Mouse (Mus musculus): Measurements from ENCODE around the gene Mthfd1l.

The Mthfd1l gene

GRCm38 (mm10) chr10:4124148-4124547 lies 151.2 kb downstream of the Mthfd1l start:
- no peak for DNase-seq

DNA sequence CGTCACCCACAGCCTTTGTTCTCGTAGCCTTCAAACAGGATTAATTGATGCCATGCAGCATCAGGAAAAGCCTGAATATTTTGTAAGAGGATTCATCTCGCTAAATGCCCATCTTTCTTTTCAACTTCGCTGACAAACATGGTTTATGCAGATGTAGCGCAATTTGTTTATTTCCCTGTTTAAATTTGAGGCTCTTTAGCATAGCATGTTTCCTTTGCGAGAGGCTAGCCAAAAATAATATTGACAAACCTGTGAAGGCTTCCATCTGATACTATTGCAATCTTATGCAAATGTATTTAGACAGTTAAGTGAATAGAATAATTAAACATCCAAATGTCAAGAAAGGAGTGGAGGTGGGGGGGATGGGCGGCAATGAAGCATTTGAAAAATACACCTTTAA lies 152.3 kb downstream of the Mthfd1l start:
- no peak for DNase-seq

DNA sequence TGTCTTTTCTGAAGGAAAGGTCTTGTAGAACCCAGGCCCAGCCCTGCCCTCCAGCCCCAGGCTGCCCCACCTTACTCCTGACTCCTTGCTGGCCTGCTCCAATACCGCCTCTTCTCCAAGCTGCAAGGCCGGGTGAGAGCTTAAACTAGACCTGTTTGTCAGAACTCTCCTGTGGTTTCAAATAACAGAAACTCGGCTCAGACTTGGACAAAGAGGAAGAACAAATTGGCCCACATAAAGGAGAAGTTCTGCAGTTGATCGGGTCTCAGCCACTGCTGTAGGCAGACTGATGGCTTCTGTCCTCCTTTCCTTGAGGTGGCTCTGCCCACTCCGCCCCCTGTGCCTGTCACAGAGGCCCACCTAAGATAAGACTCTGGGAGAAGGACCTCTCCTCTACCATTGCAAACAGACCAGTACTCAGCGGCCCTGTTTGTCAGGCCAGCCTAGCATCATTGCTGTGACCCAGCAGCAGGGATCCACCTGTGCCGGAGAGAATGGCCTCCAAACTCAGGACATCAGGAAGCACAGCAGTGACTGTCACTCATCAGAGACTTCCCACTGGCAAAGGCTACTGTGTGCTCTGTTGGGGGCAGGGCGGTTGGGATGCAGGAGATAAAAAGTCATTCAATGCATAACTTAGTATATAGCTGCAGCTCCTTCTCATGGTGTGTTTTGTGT lies 153.6 kb downstream of the Mthfd1l start:
- DNase-seq = no peak

GRCm38 (mm10) chr10:4128411-4128810 lies 155.5 kb downstream of the Mthfd1l start:
- DNase-seq = no peak

DNA sequence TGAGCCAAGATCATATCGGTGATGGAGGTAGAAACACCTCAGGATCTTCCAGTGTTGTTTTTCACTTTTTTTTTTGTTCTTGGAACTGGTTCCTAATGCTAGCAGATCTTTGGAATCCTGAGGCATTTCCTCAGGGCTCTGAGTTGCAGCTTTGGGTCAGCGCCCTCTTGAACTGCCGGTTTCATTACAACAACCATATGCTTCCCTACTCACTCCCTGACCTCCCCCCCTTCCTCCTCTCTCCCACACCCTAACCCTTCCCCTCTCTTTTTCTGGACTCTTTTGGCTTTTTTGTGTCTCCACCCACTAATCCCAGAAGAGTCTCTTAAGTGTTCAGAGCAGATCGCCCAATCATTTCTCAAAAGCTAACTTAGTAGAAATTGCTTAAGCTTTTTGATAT lies 156.0 kb downstream of the Mthfd1l start:
- DNase-seq = peak; percentile 69

- peak; percentile 49 for DNase-seq
Measured at GRCm38 (mm10) chr10:4129461-4129860, 156.5 kb downstream of the Mthfd1l start.

GRCm38 (mm10) chr10:4130034-4130607 lies 157.2 kb downstream of the Mthfd1l start:
- DNase-seq = no peak

DNA sequence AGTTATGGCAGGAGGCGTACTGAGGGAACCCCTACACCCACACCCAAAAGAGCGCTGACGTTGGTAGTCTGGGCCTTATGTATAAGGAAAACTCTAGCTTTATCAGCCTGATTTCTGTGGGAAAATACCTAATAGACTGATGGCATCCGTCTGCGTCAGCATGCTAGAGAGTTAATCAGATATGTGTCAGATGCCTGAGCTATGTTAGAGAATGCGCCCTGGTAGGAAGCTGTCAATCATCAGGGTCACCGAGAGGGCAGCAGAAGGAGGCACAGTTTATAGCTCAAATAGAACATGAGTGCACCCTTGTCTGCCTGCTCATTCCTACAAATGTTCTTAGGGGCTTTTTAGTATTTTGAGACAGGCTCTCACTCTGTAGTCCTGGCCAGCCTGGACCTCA lies 159.8 kb downstream of the Mthfd1l start:
- DNase-seq = peak; percentile 48

GRCm38 (mm10) chr10:4135100-4135764 lies 162.3 kb downstream of the Mthfd1l start:
- no peak for DNase-seq

GRCm38 (mm10) chr10:4139531-4139930 lies 166.6 kb downstream of the Mthfd1l start:
- DNase-seq = no peak

- DNase-seq = no peak
Measured at GRCm38 (mm10) chr10:4141689-4142088, 168.8 kb downstream of the Mthfd1l start.

- DNase-seq = no peak
Measured at GRCm38 (mm10) chr10:4142816-4143215, 169.9 kb downstream of the Mthfd1l start.

DNA sequence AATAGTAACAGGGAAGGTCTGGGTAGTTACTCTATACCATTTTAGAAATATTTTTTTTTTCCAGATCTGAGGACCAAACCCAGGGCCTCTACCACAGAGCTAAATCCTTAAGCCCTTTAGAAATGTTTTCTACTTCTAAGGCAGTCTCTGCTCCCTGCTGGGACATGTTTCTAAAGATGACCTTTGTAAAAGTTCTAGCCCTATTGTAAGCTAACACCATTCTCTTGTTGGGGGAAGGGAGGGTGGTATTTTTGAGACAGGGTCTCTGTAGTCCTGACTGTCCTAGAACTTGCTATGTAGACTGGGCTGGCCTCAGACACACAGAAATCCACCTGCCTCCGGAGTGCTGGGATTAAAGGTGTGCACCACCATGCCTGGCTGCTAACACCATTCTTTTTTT lies 170.5 kb downstream of the Mthfd1l start:
- DNase-seq = no peak

DNA sequence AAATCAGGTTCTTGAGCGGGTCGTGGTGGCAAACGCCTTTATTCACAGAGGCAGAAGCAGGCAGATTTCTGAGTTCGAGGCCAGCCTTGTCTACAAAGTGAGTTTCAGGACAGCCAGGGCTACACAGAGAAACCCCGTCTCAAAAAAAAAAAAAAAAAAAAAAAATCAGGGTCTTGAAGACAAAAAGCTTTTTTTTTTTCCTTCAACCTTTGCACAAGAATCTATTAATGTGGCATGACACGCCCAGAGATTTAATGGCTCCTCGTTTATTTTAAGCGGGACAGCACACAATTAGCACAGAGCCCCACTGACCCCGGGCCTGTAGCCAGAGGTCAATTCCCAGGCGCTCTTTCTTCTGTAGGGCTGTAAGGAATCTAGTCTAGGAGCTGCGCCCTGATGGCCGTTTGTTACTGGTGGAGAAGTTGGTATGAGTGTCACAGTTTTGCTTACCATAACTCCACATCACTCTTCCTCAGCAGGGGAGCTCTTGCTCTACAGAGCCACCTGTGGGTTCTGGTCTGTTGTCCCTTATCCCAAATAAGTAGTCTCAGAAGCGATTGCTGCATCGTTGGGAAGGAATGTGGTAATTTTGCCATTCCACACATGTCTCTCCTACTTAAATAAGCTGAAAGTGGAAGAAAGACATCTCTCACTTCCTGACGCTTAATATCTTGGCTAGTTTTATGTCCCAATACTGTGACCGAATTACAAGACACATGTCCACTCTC lies 172.3 kb downstream of the Mthfd1l start:
- peak; percentile 59 for DNase-seq

DNA sequence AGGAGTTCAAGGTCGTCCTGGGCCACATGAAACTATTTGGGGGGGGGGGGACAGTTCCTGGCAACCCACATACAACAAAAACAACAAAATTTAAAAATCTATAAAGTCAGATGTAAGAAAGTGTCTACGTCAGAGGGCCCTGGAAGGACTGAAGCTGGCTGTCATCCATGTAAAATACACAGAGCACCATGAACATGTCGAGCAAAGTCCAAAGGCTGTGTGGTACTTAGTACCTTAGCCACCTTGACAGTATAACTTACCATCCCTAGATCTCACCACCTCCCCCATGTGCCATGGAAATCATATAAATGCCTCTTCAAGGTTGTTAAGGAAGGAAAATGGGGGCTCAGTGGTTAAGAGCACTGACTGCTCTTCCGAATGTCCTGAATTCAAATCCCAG lies 174.0 kb downstream of the Mthfd1l start:
- no peak for DNase-seq

- DNase-seq = no peak
Measured at GRCm38 (mm10) chr10:4151159-4151558, 178.2 kb downstream of the Mthfd1l start.

DNA sequence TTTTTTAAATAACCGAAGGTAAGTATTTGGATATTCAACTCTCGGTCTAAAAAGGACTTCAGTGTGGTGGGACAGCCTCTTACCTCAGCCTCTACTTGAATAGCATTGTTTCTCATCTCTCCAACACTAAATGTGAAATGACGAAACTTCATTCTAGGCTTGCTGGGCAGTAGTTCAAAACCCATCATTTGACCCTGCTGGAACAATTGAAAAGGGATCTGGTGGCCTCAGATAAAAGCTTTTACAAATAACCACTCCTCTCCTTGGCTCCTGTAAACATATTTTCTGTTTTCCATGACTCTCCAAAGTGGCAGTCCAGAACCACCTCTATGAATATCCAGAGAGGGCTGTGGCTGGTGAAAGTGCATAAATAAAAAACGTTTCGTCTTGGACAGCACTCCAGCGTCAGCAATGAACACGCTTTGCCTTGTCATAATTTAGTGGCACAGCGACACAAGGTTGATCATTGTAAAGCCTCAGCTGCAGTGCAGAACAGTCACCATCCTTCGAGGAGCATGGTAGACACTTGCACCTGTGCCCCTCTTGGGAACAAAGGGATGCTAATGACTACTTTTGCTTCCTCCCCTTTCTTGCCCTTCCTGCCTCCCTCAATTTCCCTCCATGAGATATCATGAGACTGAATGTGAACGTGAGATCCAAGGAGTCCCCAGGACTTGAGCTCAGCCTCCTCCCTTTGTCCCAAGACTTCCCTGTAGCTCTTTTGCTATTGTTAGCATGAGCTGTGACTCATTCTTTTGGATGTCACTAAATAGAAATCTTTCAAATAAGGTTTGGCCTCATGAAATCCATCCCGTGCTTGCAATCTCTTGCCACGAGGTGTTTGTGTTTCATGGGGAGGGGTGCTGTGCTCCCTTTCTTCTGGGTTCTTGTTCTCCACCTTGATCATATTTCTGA lies 179.2 kb downstream of the Mthfd1l start:
- DNase-seq = peak; percentile 36

DNA sequence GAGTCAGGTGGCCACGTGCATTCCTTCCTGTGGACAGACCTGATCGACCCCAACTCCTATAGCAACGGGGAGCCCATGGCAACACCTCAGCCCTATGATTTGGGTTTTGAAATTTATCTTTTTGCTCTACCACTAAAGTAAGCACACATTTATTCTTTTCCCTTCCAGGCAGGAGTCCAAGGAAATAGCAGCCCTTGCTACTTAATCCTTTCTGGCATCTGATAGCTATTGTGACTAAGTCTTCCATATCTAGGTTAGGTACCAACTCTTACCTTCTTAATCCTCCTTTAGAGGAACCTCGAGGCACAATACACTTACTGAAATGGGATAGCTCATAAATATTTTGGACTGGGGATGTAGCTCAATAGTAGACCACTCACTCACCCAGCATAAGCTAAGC lies 180.1 kb downstream of the Mthfd1l start:
- no peak for DNase-seq

DNA sequence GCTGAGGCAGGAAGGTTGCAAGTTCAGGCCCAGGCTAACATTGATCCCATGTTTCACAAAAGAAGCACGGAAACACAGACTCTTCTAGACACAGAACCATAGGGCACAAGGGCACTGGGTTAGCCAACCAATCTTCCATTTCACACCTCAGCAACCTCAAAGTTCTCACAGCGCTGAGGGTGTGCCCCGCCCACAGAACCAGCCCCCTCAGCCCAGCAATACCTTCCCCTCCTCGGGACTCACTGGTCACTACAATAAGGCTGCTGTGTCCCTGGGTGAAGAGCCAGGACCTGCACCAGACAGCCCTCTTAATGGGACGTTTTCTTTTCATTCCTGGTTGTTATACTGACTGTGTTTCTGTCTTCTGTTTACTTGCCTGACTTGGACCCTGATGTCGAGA lies 181.1 kb downstream of the Mthfd1l start:
- no peak for DNase-seq

GRCm38 (mm10) chr10:4155521-4155920 lies 182.6 kb downstream of the Mthfd1l start:
- peak; percentile 21 for DNase-seq

DNA sequence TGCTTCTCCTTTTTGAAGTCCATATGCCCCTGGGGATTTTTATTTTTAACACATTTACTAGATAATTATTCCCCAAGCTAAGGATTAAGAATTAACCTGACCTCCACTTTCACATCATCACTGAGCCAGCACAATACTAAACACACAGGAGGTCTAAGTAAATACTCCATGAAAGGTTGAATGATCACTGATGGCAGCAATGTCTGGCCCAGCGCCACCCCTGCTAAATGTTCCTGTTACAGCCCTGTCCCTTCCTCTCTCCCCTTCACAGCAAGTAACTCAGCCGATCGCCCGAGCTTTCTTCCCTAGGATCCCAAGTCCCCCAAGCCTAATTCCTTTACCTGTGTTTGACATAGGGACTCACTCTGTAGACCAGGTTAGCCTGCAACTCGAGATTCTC lies 185.6 kb downstream of the Mthfd1l start:
- DNase-seq = no peak

GRCm38 (mm10) chr10:4159541-4160090 lies 186.7 kb downstream of the Mthfd1l start:
- no peak for DNase-seq

Measured in lung, postnatal 10 days (tissue).